Mouse (Mus musculus) left cerebral cortex, postnatal 10 days (tissue): ENCODE results near the gene Muc13. TPM values are rescaled to one million over a fixed set of nuclear protein-coding genes. Genes with fewer than 3 reads are reported as not detected.

Experiments
- DNase-seq, 2 experiments: peaks; one replicate each; pipeline ENCODE4 v3.0.0; 2021 to 2022; ENCODE audit warnings: low spot score in 2 of 2, mixed read lengths in 1 of 2; ENCODE audit errors: extremely low spot score in 1 of 2
- intact Hi-C: fragments of 180-260 bp; cut with DNase I; formaldehyde crosslinking; loops from one replicate; pipeline ENCODE4 v1.15.1; 2025
- total RNA-seq, 2 experiments: library from RNA; stranded (reverse); gene quantifications; 2 replicates each; pipeline ENCODE4 v1.2.3; 2021

Gene Muc13
- not detected for total RNA-seq

DNA sequence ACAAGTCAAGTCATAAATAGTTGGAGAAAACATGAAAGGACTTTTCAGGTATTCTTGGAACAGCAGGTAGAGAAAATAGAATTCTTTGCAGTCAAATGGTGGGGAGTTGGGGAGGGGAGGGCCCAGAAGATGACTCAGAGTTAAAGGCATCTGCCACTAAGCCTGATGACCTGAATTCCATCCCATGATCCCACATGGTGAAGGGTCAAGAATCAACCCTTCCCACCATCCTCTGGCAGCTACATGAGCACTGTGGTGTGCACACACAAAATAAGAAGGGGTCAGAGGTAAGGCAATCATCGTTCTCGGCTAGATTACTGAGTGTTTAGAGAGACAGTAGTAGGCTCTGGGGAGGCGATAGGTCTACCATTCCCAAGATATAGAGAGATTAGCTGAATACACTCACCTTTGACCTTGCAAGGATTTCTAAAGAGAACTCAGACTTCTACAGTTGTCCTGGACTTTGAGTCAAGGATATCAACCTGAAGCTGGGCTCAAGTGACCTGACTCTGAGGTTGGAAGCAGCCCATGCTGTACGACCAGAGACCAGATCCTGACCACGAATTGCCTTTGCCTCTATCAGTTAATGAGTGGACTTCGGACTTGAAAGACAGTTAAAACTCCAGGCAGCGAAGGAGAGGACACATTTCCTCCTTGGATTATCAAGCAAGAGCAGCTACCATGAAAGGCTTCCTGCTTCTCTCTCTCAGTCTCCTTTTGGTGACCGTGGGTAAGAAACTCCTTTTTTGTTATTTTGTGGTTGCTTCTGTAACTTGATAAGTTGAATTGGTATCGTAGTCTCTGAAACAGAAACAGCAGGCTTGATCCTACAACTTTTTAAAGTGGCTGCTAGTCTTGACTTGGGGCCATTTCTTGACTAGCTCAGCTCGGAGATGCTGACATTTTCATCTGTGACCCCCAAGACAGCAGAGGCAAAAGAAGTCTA is at the start of gene Muc13:
Muc13 (plus strand) TSS at position 192 of the 946 bp plus-strand sequence.
- intact Hi-C loops, result no loop called here
- no peak for DNase-seq

DNA sequence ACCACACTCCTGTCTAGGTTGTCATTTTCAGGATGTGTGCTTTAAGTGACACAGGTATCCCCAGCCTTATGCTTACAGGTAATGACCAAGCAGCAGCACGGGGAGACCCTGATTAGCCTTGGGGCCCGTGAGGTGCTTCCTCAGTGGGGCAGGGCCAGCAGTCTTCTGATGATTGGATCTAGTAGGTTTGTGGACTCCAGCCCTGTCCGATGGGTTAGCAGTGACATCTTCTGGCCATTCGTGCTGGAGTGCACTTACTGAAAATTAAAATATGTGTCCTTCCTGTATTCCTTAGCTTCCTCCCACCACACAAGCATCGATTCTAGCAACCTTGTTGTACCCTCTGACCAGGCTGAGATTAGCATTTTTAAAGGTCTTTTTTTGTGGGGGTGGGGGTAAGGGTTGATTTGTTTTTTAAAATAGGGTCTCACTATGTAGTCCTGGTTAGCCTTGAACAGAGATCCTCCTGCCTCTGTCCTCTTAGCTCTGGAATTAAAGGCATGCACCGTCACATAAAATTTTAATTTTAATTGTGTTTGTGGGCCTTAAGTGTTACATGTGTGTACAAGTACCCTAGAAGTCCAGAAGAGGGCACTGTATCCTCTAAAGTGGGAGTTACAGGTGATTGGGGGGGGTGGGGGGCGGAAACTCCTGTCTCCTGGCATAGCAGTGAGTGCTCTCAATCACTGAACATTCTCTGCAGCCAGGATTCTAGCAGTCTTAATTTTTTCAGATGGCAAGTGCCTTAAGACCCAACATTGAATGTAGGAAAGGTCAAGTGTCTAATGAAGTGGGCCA is 49.0 kb upstream of the Muc13 start:
- peak; percentile 56 to 57 for DNase-seq
- intact Hi-C loops, result loop anchor here (5.0 kb wide), 3 partner anchors 183 to 683 kb away; partner anchors contain the start of gene Lmln

GRCm38 (mm10) chr16:33745457-33745856 is 48.4 kb upstream of the Muc13 start:
- intact Hi-C loops, result no loop called here
- DNase-seq, result no peak

DNA sequence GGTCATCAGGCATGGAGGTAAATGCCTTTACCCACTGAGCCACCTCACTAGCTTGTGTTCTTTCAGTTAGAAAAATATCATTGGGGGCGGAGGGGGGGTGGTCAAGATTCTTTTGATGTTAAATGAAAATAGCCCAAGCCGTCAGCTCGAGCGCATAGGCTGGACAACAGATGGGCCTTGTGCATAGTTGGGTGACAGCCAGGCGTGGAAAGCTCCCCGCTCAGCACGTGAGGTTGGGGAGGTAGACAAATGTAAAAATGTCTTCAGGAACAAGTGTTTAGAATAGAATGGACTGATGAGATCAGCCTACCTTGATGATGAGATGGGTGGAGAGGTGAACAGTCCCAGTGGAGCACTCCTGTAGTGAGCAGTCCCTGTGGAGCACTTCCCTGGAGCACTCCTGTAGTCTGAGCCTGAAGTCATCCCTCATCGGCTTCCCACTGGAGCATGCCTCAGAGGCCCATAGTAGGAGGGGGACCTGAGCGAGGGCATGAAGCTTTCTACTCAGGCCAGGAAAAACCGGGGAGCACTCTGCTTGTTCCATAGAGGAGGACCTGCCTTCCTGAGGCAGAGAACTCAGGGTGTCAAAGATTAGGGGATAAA is 47.7 kb upstream of the Muc13 start:
- peak in 1 of 2 experiments; percentile 69 for DNase-seq

DNA sequence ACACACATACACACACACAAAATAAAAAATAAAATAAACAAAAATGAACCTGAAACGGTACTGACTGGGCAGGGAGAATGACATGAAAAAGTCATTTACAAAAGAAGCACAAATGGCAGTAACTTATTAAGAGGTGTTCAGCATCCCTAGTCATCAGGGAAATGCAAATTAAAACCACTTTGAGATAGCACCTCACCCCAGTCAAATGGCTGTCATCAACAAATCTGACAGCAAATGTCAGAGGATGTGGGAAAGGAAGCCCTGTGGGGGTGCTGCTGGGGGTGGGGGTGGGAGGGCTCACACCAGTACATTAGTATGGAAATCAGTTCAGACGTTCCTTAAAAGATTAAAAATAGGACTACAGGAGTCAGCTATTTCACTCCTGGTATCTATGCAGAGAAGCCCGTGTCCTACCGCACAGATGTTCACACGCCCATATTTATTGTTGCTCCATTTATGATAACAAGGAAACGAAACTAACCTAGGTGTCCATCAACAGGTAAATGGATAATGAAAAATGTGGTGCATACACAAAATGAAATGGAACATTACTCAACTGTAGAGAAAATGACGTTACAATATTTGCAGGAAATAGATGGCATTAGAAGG is 46.4 kb upstream of the Muc13 start:
- no peak for DNase-seq
- intact Hi-C loops, result no loop called here

More for the DNA sequence above, 47.7 kb upstream of the Muc13 start:
- intact Hi-C loops, result no loop called here

GRCm38 (mm10) chr16:33747994-33748393 is 45.8 kb upstream of the Muc13 start:
- intact Hi-C loops, result no loop called here
- DNase-seq, result no peak

DNA sequence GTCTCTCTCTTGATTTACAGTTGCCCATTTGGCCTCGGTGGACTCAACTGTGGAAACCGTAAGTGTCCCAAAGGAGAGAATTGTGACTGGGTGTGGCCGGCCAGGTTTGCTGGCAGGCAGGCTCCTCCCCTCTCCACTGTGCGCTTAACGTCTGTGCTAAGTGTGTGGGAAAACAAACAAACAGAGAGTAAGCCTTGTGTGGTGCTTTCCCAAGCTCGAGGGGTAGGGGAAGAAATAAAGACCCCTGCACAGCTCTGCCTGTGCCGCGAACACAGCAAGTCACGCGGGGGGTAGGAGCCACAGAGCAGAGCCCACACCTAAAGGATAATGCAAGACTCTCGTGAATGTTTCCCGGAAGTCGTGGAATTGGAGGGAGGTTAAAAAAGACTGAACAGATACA is 42.7 kb upstream of the Muc13 start:
- no peak for DNase-seq
- intact Hi-C loops, result no loop called here

- DNase-seq, result no peak
- intact Hi-C loops, result no loop called here
These were observed 42.2 kb upstream of the Muc13 start for GRCm38 (mm10) chr16:33751590-33751989.

GRCm38 (mm10) chr16:33752904-33753578 is 40.8 kb upstream of the Muc13 start:
- intact Hi-C loops, result no loop called here

DNA sequence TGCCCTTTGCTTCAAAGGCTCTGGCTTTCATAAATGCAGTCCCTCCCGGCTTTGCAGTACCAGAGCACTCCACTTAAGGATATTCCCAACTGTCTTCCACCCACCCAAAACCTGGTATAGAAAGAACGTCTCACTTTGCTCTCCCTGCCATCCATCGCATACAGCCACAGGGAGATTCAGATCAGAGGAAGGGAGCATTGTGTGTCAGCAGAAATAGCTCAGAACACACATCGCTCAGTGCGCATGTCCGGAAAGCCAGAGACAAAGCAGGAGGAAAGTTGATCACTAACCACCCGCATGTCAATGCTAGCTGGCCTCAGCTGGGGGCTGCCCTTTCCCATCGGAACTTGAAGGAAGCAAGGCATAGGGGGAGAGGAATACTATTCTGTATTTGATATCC is 38.5 kb upstream of the Muc13 start:
- DNase-seq, result no peak

More at GRCm38 (mm10) chr16:33752904-33753578, 40.8 kb upstream of the Muc13 start:
- no peak for DNase-seq

GRCm38 (mm10) chr16:33755961-33756360 is 37.9 kb upstream of the Muc13 start:
- intact Hi-C loops, result no loop called here
- no peak for DNase-seq

More for the DNA sequence above, 38.5 kb upstream of the Muc13 start:
- intact Hi-C loops, result no loop called here

- DNase-seq, result no peak
- intact Hi-C loops, result no loop called here
These were observed 37.4 kb upstream of the Muc13 start for GRCm38 (mm10) chr16:33756396-33756795.

GRCm38 (mm10) chr16:33759207-33759606 is 34.6 kb upstream of the Muc13 start:
- intact Hi-C loops, result no loop called here
- no peak for DNase-seq

- intact Hi-C loops, result no loop called here
- DNase-seq, result no peak
These were observed 33.3 kb upstream of the Muc13 start for GRCm38 (mm10) chr16:33760542-33760941.

GRCm38 (mm10) chr16:33760996-33761395 is 32.8 kb upstream of the Muc13 start:
- no peak for DNase-seq
- intact Hi-C loops, result no loop called here

- intact Hi-C loops, result no loop called here
- DNase-seq, result no peak
These were observed 29.2 kb upstream of the Muc13 start for GRCm38 (mm10) chr16:33764501-33765193.

DNA sequence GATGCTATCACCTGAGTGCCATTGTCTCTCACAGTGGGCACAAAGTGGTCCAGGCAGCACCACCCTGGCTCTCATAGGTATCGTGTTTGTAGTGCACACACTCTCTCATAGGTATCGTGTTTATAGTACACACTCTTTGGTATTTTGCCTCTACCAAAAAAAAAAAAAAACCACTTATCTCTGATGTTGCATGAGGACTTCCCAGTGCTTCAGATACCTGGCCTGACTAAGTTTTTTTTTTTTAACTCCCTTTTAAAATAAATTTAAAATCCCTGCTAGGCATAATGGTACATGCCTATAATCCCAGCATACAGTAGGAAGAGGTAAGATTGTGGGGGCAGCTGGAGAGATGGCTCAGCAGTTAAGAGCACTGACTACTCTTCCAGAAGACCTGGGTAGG is 28.4 kb upstream of the Muc13 start:
- intact Hi-C loops, result no loop called here

GRCm38 (mm10) chr16:33766309-33766708 is 27.5 kb upstream of the Muc13 start:
- intact Hi-C loops, result no loop called here
- DNase-seq, result no peak

More for the DNA sequence above, 28.4 kb upstream of the Muc13 start:
- DNase-seq, result no peak
